Mouse (Mus musculus): ENCODE data around the gene Mbd3l2. TPM values are rescaled to one million over a fixed set of nuclear protein-coding genes. Genes with fewer than 3 reads are reported as not detected.
"Not testable (repeated sequence)": the region's sequence is repeated elsewhere in the genome, so short reads cannot be mapped to it uniquely, and the experiment has no call there.

The Mbd3l2 gene
- not detected in 2 replicates for total RNA-seq (2014; fragmentation: Nextera tagmentation)
- total RNA-seq (2017): not detected in 2 replicates

GRCm38 (mm10) chr9:18430354-18430753, at the start of gene Mbd3l2:
TSS of gene Mbd3l2 (plus strand) at chr9:18430654.
- ATAC-seq (replicated peaks; ENCODE audit: poor library complexity, severe bottlenecking): no peak

- no peak for ATAC-seq (replicated peaks; ENCODE audit: poor library complexity, severe bottlenecking)
Measured at GRCm38 (mm10) chr9:18385782-18386181, 44.7 kb upstream of the Mbd3l2 start.

DNA sequence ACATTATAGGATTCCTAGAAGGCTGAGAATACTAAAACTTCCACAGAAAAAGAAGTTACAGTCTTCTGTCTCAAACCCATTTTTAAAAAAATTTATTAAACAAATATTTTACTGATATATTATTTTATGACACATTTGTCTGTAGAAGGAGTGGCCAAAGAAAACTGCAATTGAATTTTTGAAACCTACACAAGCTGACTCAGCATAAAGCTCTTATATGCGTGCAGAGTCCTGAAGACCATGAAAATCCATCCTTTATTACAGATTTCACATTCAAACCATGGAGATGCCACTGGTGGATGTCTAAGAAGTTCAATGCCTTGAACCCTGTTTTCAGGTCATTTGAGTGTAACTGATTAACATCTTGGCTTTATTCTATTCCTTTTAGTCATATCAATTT, 30.8 kb upstream of the Mbd3l2 start:
- no peak for ATAC-seq (replicated peaks; ENCODE audit: poor library complexity, severe bottlenecking)

GRCm38 (mm10) chr9:18402895-18403294, 27.6 kb upstream of the Mbd3l2 start, which contains the start of gene Naalad2:
TSS of gene Naalad2 (minus strand) at chr9:18402995.
- not testable (repeated sequence) for ATAC-seq (replicated peaks; ENCODE audit: poor library complexity, severe bottlenecking)

DNA sequence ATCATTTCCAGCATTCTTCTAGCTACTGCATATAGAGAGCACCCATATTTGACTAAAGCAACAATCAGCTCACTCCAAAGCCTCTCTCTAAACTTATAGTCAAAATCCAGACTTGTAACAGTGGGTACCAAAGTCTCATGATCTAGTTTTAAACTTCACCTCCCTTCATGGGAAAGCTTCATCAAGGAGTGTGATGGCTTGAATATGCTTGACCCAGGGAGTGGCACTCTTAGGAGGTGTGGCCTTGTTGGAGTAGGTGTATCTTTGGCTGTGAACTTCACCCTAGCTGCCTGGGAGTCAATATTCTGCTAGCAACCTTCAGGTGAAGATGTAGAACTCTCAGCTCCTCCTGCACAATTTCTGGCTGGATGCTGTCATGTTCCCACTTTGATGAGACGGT, 26.3 kb upstream of the Mbd3l2 start, which contains the start of gene Ubtfl1:
TSS of gene Ubtfl1 (plus strand) at position 301 of the 400 bp plus-strand sequence.
- no peak for ATAC-seq (replicated peaks; ENCODE audit: poor library complexity, severe bottlenecking)

- not testable (repeated sequence) for ATAC-seq (replicated peaks; ENCODE audit: poor library complexity, severe bottlenecking)
Measured at GRCm38 (mm10) chr9:18412371-18412770, 18.1 kb upstream of the Mbd3l2 start.

- no peak for ATAC-seq (replicated peaks; ENCODE audit: poor library complexity, severe bottlenecking)
Measured at GRCm38 (mm10) chr9:18431687-18432086, 1.2 kb downstream of the Mbd3l2 start.

GRCm38 (mm10) chr9:18456520-18456919, 26.1 kb downstream of the Mbd3l2 start:
- ATAC-seq (replicated peaks; ENCODE audit: poor library complexity, severe bottlenecking): no peak

DNA sequence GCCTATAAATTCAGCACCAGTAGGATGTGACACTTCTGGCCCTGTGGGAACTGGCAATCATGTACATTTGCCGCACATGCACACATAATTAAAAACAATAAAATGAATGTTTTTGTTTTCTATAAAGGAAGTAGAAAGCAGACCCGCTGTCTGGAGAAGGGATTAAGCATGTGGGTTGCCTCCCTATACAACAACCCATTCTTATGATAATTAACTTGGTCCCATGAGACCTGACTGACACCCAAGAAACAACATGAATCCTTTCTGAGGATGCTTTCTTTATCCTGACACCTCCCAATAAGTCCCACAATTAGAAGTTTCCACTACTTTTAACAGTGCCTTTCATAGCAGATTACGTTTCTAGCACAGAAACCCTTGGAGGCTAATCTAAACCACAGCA, 36.9 kb downstream of the Mbd3l2 start:
- ATAC-seq (replicated peaks; ENCODE audit: poor library complexity, severe bottlenecking): no peak

DNA sequence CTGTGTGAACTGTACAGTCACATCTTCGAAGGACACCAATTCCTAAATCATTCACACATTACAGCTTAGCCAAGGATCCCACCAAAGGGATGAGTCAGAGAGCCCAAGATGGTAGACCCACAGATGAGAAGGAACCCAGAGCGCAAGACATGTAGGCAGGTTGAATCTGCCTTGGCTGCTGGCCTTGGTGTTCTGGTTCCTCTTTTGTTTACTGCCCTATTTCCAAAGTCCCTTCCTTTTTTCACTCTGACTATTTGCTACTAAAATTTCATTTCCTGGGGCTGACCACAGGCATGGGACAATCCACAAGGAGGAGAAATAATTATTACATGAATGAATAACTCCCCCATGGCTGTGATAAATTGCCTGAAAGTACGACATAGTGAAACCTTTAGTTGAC, 37.6 kb downstream of the Mbd3l2 start:
- peak; percentile 93 for ATAC-seq (replicated peaks; ENCODE audit: poor library complexity, severe bottlenecking)

- ATAC-seq (replicated peaks; ENCODE audit: poor library complexity, severe bottlenecking): peak; percentile 97
Measured at GRCm38 (mm10) chr9:18473324-18474128, 43.1 kb downstream of the Mbd3l2 start.

DNA sequence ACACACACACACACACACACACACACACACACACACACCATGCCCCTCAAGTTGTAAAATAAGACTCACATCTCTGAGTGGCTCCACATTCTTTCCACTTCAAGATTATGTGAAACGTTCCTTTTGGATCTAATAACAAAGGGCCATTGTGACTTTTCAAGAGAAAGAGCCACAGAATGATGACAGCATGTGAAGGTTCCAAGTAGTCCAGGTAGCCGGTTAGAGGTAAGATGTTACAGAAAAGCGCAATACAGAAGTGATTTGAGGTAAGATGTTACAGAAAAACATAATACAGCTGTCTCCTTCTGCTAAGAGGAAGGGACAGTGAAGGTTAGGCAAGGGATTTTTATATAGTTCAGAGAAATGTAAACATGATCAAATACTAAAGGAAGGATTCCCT, 47.7 kb downstream of the Mbd3l2 start, which contains the start of the genes Zfp558 and Mbd3l1:
TSS of gene Zfp558 (minus strand) at position 101 of the 400 bp plus-strand sequence.
TSS of gene Mbd3l1 (plus strand) at position 192 of the 400 bp plus-strand sequence.
- no peak for ATAC-seq (replicated peaks; ENCODE audit: poor library complexity, severe bottlenecking)

Other genes starting within 250 kb of the Mbd3l2 start
- gene Chordc1, start 138.5 kb upstream of the Mbd3l2 start, total RNA-seq (2014; fragmentation: Nextera tagmentation): 45.4 and 57.9 TPM in 2 replicates
- 143 and 156 TPM in 2 replicates for gene Chordc1, start 138.5 kb upstream of the Mbd3l2 start, total RNA-seq (2017)
- gene Naalad2, start 27.7 kb upstream of the Mbd3l2 start, total RNA-seq (2014; fragmentation: Nextera tagmentation): not detected in 2 replicates
- not detected in 2 replicates for gene Naalad2, start 27.7 kb upstream of the Mbd3l2 start, total RNA-seq (2017)
- not detected in 2 replicates for gene Ubtfl1, start 26.2 kb upstream of the Mbd3l2 start, total RNA-seq (2014; fragmentation: Nextera tagmentation)
- not detected in 2 replicates for gene Ubtfl1, start 26.2 kb upstream of the Mbd3l2 start, total RNA-seq (2017)
- gene Zfp558, start 47.6 kb downstream of the Mbd3l2 start, total RNA-seq (2014; fragmentation: Nextera tagmentation): 1.8 and 7.3 TPM in 2 replicates
- gene Zfp558, start 47.6 kb downstream of the Mbd3l2 start, total RNA-seq (2017): 2.6 and 4.6 TPM in 2 replicates
- not detected in 2 replicates for gene Mbd3l1, start 47.7 kb downstream of the Mbd3l2 start, total RNA-seq (2014; fragmentation: Nextera tagmentation)
- not detected in 2 replicates for gene Mbd3l1, start 47.7 kb downstream of the Mbd3l2 start, total RNA-seq (2017)
- not detected in 2 replicates for gene Muc16, start 243.9 kb downstream of the Mbd3l2 start, total RNA-seq (2014; fragmentation: Nextera tagmentation)
- gene Muc16, start 243.9 kb downstream of the Mbd3l2 start, total RNA-seq (2017): not detected in 2 replicates